Mouse (Mus musculus) gastrocnemius, postnatal 10 days (tissue): ENCODE results near the gene Sv2c. TPM values are rescaled to one million over a fixed set of nuclear protein-coding genes. Genes with fewer than 3 reads are reported as not detected.
"Not testable (repeated sequence)": the region's sequence is repeated elsewhere in the genome, so short reads cannot be mapped to it uniquely, and the experiment has no call there.

Source experiments
- DNase-seq: peaks from one replicate; pipeline ENCODE4 v3.0.0; 2021; ENCODE audit warnings: mixed read lengths
- long read RNA-seq, 2 experiments: library from polyadenylated mRNA; stranded (forward); transcript quantifications; one replicate each; pipeline ENCODE4 v2.0.0; 2021
- total RNA-seq, 2 experiments: library from RNA; stranded (reverse); gene quantifications; 2 replicates each; pipeline ENCODE4 v1.2.3; 2021

The Sv2c gene
- total RNA-seq, result under 1 TPM; 0.47 to 0.66 TPM
- long read RNA-seq, experiment 1, result 0 reads
- long read RNA-seq, experiment 2, result 0 reads

DNA sequence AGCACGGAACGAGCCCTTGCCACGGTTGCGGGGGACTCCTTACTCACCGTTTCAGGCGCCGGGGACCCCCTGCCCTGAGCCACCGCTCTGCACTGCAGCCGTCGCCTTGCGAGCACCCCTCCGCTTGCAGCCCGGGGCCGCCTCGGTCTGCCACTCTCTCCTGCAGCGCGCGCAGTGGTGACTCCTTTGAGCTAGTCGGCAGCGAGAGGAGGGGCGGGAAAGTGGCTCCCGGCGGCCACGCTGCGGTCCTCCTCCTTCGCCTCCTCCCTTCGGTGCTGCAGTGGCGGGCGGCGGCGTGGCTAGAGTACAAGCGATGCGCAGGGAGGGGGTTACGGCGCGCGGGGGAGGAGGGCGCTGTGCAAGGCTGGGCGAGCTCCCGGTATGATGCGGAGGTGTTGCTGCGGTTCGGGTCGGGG is at the start of gene Sv2c:
Sv2c (minus strand) TSS at position 177 of the 416 bp plus-strand sequence.
- peak; percentile 27 for DNase-seq

DNA sequence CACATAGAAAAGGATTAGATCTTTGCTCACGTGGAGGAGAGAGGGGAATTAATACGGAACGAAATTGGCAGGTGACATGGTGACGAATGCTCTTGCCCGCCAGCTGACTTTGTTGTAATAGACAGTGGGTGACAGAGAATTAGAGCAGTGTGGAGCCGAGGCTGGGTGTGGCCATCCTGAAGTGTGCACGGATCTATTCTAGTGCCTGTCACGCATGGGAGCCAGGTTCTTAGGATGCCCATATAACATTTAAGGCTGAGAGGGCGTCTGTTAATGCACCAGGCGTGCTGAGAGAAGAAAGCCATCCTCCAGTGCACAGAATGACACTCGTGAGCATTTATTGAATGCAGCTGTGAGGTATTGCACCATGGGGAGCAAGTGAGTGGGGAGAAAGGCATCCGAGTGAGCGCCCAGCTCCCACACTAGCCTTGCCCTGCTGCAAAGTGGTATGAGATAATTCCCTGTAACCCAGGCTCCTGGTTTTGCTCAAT is 48.3 kb upstream of the Sv2c start:
- DNase-seq, result no peak

DNA sequence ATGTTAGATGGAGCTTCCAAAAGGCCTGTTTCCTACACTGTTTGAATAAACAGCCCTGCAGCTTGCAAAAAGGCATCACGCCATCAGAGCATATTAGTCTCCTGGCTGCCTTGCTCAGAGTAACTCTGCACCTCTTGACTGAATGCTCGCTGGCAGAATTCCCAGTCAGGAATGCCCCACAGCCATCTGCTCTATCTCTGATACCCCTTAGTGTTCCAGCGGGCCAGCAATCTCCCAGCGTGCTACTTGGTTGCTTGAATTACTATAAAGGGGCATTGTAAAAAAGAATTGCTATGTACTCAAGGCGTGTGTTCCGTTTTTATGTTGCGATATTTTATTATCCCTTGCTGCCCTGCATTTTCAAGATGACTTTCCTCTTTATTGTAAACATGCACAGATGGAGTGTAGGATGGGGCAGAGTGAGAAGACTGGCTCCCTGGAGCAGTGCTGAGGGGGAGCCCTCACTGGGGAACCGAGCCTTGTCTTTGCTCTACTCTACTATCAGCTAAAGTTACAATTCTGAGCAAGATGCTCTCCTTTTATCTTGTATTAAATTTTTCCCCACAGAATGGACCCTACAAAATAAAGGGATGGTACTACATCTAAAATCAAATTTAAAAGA is 43.3 kb upstream of the Sv2c start:
- DNase-seq, result peak; percentile 61

DNA sequence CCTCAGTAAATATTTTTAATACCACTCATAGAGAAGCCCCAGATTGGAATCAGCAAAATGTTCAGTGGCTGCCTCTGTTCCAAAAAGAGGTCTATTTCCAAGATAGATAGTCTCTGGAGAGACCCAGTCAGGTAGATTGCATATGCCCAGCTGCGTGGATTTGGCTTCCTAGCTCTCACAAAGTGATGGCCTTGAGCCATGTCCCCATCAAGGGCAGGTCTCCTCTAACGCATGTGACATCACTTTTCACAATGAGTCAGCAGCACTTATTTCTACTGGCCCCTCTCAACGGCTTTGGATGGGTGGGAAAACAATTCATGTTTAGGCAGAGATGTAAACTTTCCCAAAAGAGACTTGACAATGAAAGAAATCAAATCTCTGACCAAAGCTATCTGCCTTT is 41.3 kb upstream of the Sv2c start:
- no peak for DNase-seq

DNA sequence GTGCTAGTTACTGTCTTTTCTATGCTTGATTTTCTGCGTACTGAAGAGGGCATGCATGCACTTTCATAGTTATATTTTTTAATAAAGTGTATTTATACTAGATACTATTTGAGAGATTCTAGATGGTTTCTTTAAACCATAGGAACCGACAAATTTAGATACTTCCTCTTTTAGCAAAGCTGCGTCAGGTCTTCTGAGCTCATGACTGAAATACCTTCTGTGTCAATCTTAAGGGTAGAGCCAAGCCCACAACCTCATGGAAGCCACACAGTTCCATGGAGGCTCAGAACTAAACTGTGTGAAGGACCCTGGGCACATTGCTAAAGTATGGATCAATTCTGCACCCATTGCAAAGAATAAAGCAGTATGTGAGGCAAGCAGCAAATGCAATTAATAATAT is 39.9 kb upstream of the Sv2c start:
- DNase-seq, result no peak

DNA sequence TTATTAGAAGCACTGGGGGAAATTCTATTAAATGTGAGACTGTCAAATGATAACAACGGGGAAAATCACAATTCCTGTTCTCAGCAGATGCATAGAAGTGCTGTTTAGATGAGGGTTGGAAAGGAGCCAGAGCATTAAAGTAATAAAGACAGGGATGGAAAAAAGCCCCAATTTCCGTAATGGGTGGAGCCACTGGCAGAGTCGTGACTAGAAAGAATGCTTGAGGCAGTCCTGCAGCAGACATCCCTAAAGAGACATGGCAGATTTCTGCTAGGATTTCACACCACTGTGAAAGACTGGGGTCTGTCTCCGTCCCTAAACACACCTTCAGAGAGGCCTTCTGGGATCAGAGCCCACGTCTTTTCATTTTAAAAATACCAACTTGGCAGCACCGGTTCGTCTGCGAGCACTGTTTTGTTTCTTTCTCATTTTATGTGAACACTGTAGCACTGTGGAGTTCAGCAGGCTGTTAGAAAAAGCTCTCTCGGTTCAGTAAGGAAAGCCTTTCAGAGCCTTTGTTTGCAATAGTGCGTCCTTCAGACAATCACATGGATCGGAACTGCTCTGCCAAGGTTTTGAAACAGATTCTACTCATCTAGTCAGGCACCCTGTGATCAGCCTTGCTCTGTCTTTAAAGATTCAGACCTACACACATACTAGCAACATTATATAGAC is 36.8 kb upstream of the Sv2c start:
- DNase-seq, result no peak

DNA sequence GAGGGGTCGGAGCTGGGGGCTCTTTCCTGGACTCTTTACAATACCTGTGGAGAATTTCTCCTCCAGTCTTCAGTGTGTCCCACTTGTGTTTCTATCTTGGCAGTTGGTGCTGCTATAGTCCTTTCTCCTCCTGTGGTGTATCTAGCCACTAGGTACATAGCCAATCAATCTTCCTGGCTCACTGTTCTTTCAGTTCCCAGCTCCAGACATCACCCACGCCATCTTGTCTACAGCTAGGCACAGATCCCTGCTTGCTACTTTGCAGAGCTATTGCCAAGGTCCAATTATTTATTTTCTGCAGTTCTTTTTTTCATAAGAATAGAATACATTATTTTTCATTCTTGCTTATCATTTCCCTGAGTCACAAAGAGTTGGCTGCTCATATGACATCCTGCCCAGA is 34.2 kb upstream of the Sv2c start:
- DNase-seq, result no peak

DNA sequence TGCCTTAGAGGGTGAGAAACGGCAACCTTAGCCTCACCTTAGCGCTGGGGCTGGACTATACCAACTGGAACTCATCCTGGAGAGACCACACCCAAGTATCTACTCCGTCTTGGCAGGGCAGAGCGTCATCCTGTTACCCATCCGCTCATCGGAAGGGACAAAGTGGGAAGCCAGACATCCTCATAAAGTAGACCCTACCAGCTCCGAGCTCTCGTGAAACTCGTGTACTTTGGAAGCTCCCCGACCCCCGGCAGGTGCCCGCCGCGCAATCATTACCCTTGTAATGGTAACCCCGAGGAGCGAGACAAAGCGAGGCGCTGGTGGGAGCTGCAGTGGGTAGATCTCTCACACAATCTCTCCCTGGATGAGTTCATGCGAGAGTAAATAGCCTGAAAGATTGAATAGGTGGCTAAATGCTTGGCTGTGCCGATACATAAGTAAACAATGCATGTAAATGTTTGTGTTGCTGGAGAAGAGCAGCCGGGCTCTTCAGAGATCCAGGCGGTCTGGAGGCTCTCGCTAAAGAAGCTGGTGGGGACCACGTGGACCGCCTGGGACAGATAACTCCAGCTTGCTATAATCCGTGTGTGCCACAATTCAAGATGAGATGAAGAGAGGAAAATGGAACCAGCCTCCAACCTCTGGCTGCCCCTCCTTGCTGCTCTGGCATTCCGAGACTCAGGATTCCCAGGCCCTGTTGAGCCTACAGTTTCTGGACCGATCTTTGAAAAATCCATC is 1.2 kb upstream of the Sv2c start:
- DNase-seq, result no peak

DNA sequence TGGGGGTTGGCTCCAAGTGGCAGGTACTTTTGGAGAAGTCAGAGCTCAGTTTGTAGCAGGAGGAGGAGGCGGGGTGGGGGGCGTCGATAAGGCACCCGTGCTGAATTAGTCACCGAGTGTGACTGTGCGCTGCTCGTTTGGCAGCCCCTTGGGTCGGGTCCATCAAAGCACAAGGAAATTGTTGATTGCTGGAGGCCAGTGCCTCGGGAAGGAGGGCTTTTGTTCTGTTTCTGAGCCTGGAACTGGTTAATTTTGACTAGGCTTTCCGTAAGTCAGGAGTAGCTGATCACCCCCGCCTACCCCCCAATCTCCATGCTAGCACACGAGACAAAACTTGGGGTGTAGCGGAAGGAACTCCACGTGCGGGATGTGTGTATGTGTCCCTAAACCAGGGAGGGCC is 456 bp upstream of the Sv2c start:
- DNase-seq, result no peak

DNA sequence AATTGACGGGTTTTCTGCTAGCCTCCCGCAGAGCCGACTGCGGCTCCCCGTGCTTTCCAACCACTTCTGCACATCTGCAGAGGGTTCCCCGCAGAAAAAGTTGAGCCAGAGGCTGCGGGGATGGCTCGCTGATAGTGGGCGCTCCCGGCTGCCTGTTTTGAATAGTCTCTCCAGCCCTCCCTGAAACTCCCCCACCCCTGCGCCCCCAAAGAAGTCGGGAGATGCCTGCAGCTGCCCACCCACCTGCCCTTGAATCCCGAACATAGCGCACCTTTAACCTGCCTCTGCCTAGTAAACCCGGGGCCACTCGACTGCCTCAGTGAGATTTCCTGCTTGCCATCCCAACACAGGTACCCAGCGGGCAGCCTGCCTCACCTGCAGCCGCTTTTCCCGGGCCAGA is 466 bp downstream of the Sv2c start:
- no peak for DNase-seq

DNA sequence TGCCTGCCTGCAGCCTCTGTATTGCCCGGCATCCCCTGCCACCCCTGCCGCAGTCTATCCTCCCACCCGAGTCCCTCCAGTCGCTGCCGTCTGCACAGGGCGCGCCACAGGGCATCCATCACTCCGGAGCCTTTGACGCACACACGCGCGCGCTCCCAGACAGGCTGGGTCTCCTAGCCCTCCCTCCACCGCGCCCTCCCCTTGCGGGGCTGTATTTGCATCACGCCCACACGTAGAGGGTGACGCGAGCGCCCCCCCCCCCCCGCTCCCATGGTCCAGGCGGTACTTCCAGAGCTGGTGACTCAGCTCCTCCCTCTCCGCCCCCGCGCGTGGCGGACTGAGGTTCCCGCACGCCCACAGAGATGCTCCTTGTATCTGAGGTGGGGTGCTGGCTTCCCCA is 1.3 kb downstream of the Sv2c start:
- DNase-seq, result no peak

DNA sequence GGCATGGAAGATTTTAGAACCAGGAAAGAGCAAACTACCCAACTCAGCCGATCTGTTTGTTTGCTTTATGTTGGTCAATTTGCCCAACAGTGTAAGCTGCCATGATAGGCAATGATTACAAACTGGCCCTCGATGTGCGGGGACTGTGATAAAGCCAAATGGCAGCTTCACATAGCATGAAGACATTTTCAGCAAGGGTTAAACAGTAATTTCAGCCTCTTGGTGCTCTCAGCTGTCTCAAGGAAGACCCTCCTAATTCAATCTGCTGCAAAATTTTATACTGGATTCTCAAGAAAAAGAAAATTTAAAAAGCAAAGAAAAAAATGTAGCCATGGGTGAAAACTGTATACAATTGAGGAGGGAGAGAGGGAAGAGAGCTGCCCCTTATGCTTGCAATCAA is 3.3 kb downstream of the Sv2c start:
- no peak for DNase-seq

DNA sequence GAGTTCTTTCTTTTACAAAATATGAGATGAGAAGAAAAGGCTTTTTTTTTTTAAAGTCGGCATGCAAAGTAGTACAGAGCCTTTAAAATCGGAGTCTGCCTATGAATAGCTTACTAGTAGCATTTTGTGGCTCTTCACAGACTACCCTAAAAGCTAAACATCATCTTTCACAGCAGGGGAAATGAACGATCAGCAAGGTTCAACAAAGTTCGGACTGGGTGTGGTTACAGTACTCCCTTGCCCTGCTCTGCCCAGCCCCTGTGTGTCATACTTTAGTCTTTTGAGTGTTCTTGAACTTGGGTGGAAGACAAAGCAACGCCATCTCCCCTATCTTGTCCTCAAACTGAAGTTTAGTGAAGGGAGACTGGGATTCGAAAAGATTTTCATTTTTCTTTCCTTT is 5.7 kb downstream of the Sv2c start:
- no peak for DNase-seq

DNA sequence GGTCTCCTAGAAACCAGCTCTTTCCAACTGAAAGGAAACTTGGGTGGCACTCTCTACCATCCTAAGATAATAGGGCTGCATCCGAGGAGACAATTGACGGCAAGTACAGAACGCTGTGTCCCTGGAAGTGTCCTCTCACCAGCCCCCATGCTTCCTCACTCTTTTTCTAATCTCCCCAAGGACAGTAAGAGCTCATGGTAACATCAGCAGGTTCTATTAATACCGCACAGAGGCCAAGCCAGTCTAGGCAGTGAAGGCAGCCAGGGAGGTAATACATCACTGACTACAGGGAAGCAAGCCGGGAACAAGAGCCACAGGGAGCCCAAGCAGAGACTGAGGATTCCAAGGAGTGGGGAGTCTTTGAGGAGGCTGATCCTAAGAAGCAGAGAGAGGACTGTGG is 7.4 kb downstream of the Sv2c start:
- DNase-seq, result no peak

DNA sequence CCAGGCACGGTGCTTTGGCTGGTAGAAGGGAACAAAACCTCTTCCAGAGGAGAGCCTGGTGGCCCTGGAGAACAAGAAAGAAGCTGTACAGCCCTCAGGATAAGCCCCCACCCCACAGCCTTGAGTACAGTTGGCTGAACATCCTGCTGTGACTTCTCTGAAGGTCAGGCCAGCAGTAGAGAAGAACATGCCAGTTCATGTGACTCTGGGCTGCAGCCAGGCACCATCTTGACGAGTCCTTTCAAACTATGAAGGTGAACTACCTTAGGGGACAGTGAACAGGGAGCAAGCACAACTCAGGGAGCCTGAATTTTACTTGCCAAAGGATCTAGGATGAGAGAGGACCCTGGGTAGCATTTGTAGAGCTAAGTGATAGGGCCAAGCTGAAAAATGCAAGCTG is 19.7 kb downstream of the Sv2c start:
- no peak for DNase-seq

DNA sequence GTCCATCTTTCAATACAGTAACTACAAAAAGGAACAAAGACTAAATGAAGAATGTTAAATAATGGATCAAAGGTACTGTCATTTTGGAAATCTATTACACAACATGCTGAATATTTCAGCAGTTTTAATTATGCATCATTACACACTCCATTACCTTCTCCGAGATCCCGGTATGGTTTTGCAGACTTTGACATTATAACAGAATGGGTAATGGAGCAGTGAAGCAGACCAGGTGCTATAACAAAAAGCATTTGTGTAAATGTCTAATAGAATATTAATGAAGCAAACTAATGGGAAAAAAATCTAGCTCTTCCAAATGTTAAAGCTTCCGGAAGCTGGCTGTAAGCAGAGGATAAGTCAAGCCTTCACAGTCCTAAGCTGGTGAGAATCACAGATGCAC is 21.6 kb downstream of the Sv2c start:
- no peak for DNase-seq

DNA sequence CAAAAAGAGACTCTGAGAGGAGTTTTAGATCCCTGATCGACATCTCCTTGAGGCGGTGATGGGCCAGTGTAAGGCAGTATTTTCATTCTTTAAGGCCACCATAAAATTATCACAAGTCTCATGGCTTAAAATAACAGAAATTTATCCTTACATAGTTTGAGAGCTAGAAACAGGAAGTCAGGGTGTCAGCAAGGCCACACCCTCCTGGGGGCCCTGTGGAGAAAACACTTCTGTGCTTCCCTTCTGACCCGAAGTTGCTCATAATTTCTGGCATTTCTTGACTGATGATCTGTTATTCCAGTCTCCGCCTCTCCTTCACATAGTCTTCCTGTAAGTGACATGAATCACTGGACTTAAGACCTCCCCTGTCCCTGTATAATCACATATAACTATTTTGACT is 26.0 kb downstream of the Sv2c start:
- no peak for DNase-seq

DNA sequence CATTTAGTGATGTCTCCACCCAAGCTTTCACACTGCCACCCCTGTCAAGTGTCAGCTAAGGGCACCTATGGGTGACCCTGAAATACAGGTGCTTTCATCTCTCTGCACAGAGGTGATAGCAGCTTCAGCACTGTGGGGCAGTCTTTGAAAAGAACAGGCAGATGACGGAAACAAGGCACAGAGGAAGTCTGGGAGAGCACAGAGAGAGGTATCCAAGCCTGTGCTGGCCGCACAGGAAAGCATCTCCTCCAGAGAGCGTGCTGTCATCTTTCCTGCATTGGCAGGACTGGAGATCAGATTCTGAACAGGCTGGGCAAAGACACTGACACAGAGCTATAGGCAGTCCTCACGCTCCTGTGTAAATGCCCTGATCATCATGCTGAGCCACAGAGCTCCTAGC is 41.4 kb downstream of the Sv2c start:
- DNase-seq, result no peak

DNA sequence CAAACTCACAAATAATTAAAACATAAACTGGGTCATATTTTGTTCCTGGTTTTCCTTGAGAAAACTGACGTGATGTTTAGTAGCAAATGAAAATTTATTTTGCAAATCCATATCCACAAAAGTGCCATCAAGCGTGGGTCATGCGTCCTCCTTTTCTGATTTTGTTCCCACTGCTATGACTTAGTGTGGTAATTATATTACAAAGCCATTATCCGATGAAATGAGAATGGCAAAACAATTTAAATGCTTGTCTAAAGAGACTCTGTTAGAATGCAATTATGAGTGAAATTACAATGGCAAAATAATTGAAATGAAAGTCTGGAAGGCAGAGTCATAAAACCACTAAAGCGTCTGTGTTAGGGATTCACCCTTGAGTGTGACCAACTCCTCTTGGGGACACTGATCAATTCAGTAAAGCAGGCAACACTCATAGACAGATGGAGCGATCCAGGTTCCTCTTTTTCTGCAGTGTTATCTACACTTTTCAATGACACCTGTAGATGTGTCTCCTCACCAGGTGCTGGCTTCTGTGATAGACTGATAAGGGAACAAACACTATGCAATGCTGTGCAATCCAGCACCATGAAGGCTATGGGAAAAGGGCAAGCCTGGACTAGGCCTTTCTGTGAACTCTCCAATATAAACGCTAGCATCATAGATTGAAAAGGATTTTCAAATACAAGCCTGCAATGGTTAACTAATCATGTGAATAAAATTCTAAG is 46.6 kb downstream of the Sv2c start:
- no peak for DNase-seq

DNA sequence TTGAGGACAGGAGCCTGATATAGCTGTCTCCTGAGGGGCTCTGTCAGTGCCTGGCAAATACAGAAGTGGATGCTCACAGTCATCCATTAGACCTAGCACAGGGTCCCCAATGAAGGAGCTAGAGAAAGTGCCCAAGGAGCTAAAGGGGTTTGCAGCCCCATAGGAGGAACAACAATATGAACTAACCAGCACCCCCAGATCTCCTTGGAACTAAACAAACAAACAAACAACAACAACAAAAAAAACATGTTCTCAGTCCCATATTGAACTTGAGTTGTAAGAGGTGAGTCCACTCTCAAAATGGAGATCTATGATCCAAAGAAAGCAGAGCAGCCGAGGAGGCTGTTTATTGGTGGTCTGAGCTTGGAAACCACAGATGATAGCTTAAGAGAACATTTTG is 50.6 kb downstream of the Sv2c start, which contains the start of gene Gm17190:
Gm17190 (plus strand) TSS at position 301 of the 400 bp plus-strand sequence.
- not testable (repeated sequence) for DNase-seq

DNA sequence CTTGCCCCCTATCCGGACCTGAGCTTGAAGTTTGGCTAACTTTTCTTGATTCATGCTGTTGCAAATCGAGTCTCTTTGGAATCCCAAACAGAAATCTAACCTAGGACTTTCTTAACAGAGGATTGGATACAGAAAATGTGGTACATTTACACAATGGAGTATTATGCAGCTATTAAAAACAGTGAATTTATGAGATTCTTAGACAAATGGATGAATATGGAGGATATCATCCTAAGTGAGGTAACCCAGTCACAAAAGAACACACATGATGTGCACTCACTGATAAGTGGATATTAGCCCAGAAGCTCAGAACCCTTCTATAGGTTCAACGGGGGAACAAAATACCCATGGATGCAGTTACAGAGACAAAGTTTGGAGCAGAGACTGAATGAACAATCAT is 51.1 kb downstream of the Sv2c start, which contains the start of gene Gm20075:
Gm20075 (minus strand) TSS at position 101 of the 400 bp plus-strand sequence.
- not testable (repeated sequence) for DNase-seq

DNA sequence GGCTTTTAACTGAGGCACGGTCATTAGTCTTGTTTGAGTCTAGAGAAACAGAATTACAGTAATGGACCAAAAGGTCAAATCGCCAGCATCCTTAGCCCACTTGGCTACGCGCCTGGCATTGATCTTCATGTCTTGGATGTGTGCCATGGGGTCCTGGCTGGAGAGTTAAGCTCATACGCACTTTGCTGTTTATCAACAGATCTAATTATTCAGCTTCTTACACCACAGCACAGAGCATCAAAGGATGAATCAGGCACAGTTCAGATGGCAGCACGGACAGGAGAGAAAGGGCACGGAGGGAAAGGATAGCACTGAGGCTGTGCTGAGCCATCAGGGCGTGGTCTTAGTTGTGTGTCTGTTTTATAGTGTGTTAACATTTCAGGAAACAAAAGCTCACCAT is 58.8 kb downstream of the Sv2c start:
- DNase-seq, result no peak

DNA sequence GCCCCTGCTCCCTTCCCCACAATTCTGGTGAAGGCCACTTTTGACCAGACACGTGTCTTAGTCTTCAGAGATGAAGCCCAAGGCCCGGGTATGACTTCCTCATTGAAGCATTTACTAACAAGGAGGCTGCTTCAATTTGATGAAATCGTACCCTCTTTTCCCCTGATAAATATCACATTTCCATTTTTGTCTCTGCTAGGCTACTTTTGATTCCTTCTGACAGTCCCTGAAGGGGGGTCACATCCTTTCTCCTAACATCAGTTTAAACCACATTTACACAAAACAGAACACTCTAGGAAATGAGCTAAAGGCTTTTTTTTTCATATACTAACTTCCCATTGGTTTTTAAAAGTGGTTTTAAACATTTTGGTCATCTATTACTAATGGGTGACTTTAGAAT is 79.6 kb downstream of the Sv2c start:
- DNase-seq, result no peak
